8 mouse cellular contexts compared by ENCODE assay signal in genomic region chr5:137349384-137350204, GRCm38 (mm10). TPM values are rescaled to one million over a fixed set of nuclear protein-coding genes. Genes with fewer than 3 reads are reported as not detected.
A peak's percentile ranks its signal among the peaks of the same experiment; 100 is the strongest.
DNase-seq lines count a peak whose midpoint lies in the region; ATAC-seq lines count a peak whose summit lies in the region.

Gene Ephb4, plus strand, starts transcription at chr5:137350109.

- peak; percentile 96 for DNase-seq in 3T3-L1 (ENCODE audit: low read depth, low spot score)
- peak; percentile 96 for DNase-seq in adrenal gland, adult 8-10 months
- peak; percentile 97 for DNase-seq in forebrain, embryonic 11.5 days (ENCODE audit: low spot score)
- DNase-seq in urinary bladder, adult 18-20 months (ENCODE audit: low spot score in 2 of 2) = peak; percentile 75 to 93

- H3K27ac ChIP-seq in forebrain, embryonic 11.5 days (ENCODE audit: low read depth, low read length) = peak within 1 kb of the TSS; percentile 81
- peak within 1 kb of the TSS; percentile 98 for H3K27ac ChIP-seq in heart, embryonic 13.5 days (replicated peaks)
- peak within 1 kb of the TSS; percentile 98 for H3K27ac ChIP-seq in kidney, embryonic 16.5 days (ENCODE audit: low read length)
- H3K27ac ChIP-seq in liver, embryonic 12.5 days = peak within 1 kb of the TSS; percentile 73
- peak within 1 kb of the TSS; percentile 32 for H3K27ac ChIP-seq in neural tube, embryonic 12.5 days

- no peaks in the 10 kb centered on the region for H3K9me3 ChIP-seq in forebrain, embryonic 11.5 days (ENCODE audit: control insufficient read depth, low read length)
- no peaks in the 10 kb centered on the region for H3K9me3 ChIP-seq in heart, embryonic 13.5 days
- no peaks in the 10 kb centered on the region for H3K9me3 ChIP-seq in kidney, embryonic 16.5 days (ENCODE audit: low read length)
- no peaks in the 10 kb centered on the region for H3K9me3 ChIP-seq in liver, embryonic 12.5 days (replicated peaks)
- H3K9me3 ChIP-seq in neural tube, embryonic 12.5 days = no peaks in the 10 kb centered on the region

- WGBS in forebrain, embryonic 11.5 days = 1% methylated on average over 32 of the region's 32 CpGs
- 1% methylated on average over 30 of the region's 32 CpGs for WGBS in heart, embryonic 13.5 days
- WGBS in kidney, embryonic 16.5 days = under 1% methylated on average over 29 of the region's 32 CpGs
- 1% methylated on average over 30 of the region's 32 CpGs for WGBS in liver, embryonic 12.5 days (ENCODE audit: insufficient replicate concordance)
- WGBS in neural tube, embryonic 12.5 days = 1% methylated on average over 26 of the region's 32 CpGs

- peak; percentile 93 for ATAC-seq in forebrain, embryonic 11.5 days (replicated peaks; ENCODE audit: low FRiP score)
- ATAC-seq in heart, embryonic 13.5 days (ENCODE audit: extremely low read depth, insufficient number of reproducible peaks, low FRiP score, low TSS enrichment) = peak; percentile 90
- ATAC-seq in kidney, embryonic 16.5 days (ENCODE audit: low FRiP score, low TSS enrichment) = peak; percentile 95
- ATAC-seq in liver, embryonic 12.5 days = peak; percentile 83
- ATAC-seq in neural tube, embryonic 12.5 days (ENCODE audit: low FRiP score, low read depth) = peak; percentile 91

- peak within 1 kb of the TSS; percentile 88 for H3K4me3 ChIP-seq in forebrain, embryonic 11.5 days (ENCODE audit: low read depth, low read length)
- peak within 1 kb of the TSS; percentile 76 for H3K4me3 ChIP-seq in heart, embryonic 13.5 days
- peak within 1 kb of the TSS; percentile 95 for H3K4me3 ChIP-seq in kidney, embryonic 16.5 days (ENCODE audit: low read length)
- H3K4me3 ChIP-seq in liver, embryonic 12.5 days = peak within 1 kb of the TSS; percentile 61
- peak within 1 kb of the TSS; percentile 73 for H3K4me3 ChIP-seq in neural tube, embryonic 12.5 days

- peaks cover 22% of the 10 kb centered on the region for H3K4me1 ChIP-seq in forebrain, embryonic 11.5 days (replicated peaks; ENCODE audit: control insufficient read depth, insufficient read depth, low read length)
- H3K4me1 ChIP-seq in heart, embryonic 13.5 days = peaks cover 68% of the 10 kb centered on the region
- H3K4me1 ChIP-seq in kidney, embryonic 16.5 days (ENCODE audit: insufficient read depth, low read length) = peaks cover 61% of the 10 kb centered on the region
- H3K4me1 ChIP-seq in liver, embryonic 12.5 days = peaks cover 25% of the 10 kb centered on the region
- peaks cover 55% of the 10 kb centered on the region for H3K4me1 ChIP-seq in neural tube, embryonic 12.5 days

- peak within 1 kb of the TSS; percentile 90 for H3K4me2 ChIP-seq in forebrain, embryonic 11.5 days (ENCODE audit: low read depth, low read length, severe bottlenecking)
- H3K4me2 ChIP-seq in heart, embryonic 13.5 days = peak within 1 kb of the TSS; percentile 70
- H3K4me2 ChIP-seq in kidney, embryonic 16.5 days (replicated peaks; ENCODE audit: low read depth, low read length) = peak within 1 kb of the TSS; percentile 93
- peak within 1 kb of the TSS; percentile 61 for H3K4me2 ChIP-seq in liver, embryonic 12.5 days
- peak within 1 kb of the TSS; percentile 91 for H3K4me2 ChIP-seq in neural tube, embryonic 12.5 days (replicated peaks)

- peaks cover 2% of the 10 kb centered on the region; the same call in 1 of the 2 replicates for H3K36me3 ChIP-seq in forebrain, embryonic 11.5 days (ENCODE audit: control insufficient read depth, insufficient read depth, low read length)
- H3K36me3 ChIP-seq in heart, embryonic 13.5 days = peaks cover 20% of the 10 kb centered on the region
- peaks cover 11% of the 10 kb centered on the region for H3K36me3 ChIP-seq in kidney, embryonic 16.5 days (ENCODE audit: insufficient read depth, low read length)
- peaks cover 9% of the 10 kb centered on the region; the same call in 1 of the 2 replicates for H3K36me3 ChIP-seq in liver, embryonic 12.5 days
- peaks cover 12% of the 10 kb centered on the region for H3K36me3 ChIP-seq in neural tube, embryonic 12.5 days

- peak within 1 kb of the TSS; percentile 97 for H3K9ac ChIP-seq in forebrain, embryonic 11.5 days (ENCODE audit: low read length)
- peak within 1 kb of the TSS; percentile 94 for H3K9ac ChIP-seq in heart, embryonic 13.5 days
- peak within 1 kb of the TSS; percentile 97 for H3K9ac ChIP-seq in kidney, embryonic 16.5 days (replicated peaks; ENCODE audit: low read length)
- H3K9ac ChIP-seq in liver, embryonic 12.5 days = peak within 1 kb of the TSS; percentile 71
- H3K9ac ChIP-seq in neural tube, embryonic 12.5 days = peak within 1 kb of the TSS; percentile 82

- H3K27me3 ChIP-seq in forebrain, embryonic 11.5 days (ENCODE audit: control insufficient read depth, insufficient read depth, low read length) = no peaks in the 10 kb centered on the region
- H3K27me3 ChIP-seq in heart, embryonic 13.5 days (replicated peaks) = no peaks in the 10 kb centered on the region
- no peaks in the 10 kb centered on the region for H3K27me3 ChIP-seq in kidney, embryonic 16.5 days (ENCODE audit: insufficient read depth, low read length)
- peaks cover 78% of the 10 kb centered on the region for H3K27me3 ChIP-seq in liver, embryonic 12.5 days (replicated peaks)
- H3K27me3 ChIP-seq in neural tube, embryonic 12.5 days (replicated peaks) = no peaks in the 10 kb centered on the region; the same call in 1 of the 2 replicates

RNA-seq across cellular contexts. Expression of gene Ephb4, which starts in this region (rescaled TPM):
- total RNA-seq in adrenal gland, adult 8-10 months (2022) = 10 to 100 TPM; 51.4 to 70.3 (median 61.1) TPM
- 34.6 and 35.0 TPM in 2 replicates for polyA plus RNA-seq in forebrain, embryonic 11.5 days (2014; fragmentation: Nextera tagmentation; extraction: Ambion mirVana)
- polyA plus RNA-seq in heart, embryonic 13.5 days (2015; fragmentation: Nextera tagmentation; extraction: Ambion mirVana) = 33.1 and 37.6 TPM in 2 replicates
- 53.7 and 55.3 TPM in 2 replicates for polyA plus RNA-seq in kidney, embryonic 16.5 days (2015; fragmentation: Nextera tagmentation; extraction: Ambion mirVana)
- 14.2 and 15.7 TPM in 2 replicates for polyA plus RNA-seq in liver, embryonic 12.5 days (2016; fragmentation: Nextera tagmentation; extraction: Ambion mirVana)
- polyA plus RNA-seq in neural tube, embryonic 12.5 days (2016; fragmentation: Nextera tagmentation; extraction: Ambion mirVana) = 25.6 and 28.1 TPM in 2 replicates

Comparison
In these comparisons a context has a peak if more than half of its experiments do, and no peak if none do; other contexts are left out.
1. Peak in every context shown above with its lines: DNase-seq, ATAC-seq, H3K4me3 ChIP-seq and H3K27ac ChIP-seq.
2. H3K27ac ChIP-seq: peak in every context shown above with its lines; median percentile 98 in heart, embryonic 13.5 days; 98 in kidney, embryonic 16.5 days; 81 in forebrain, embryonic 11.5 days; 73 in liver, embryonic 12.5 days; 32 in neural tube, embryonic 12.5 days.